ENCODE assay signal across 8 mouse cellular contexts in genomic region chr2:140668311-140668710, GRCm38 (mm10). TPM values are rescaled to one million over a fixed set of nuclear protein-coding genes. Genes with fewer than 3 reads are reported as not detected.
A peak's percentile ranks its signal among the peaks of the same experiment; 100 is the strongest.
DNase-seq lines count a peak whose midpoint lies in the region; ATAC-seq and TF ChIP-seq lines count a peak whose summit lies in the region.

No protein-coding gene starts in this region.

- peak; percentile 25 for ATAC-seq in Patski
- ATAC-seq in frontal cortex, adult (ENCODE audit: low TSS enrichment), result peak; percentile 66
- peak; percentile 55 for ATAC-seq in hindbrain, embryonic 12.5 days (ENCODE audit: low FRiP score)
- ATAC-seq in lung, postnatal 0 days, result peak; percentile 52

- in situ Hi-C loops in Patski (cut with MboI; ENCODE audit: low pct_unique_long_range_greater_than_20kb), result no loop called here

- 0 out of 2 replicates have a peak, but pooled peaks have one; percentile 19 for TF ChIP-seq EP300 in lung, postnatal 0 days (IDR thresholded peaks at IDR 0.05)

- peaks cover 16% of the 10 kb centered on the region for H3K4me1 ChIP-seq in hindbrain, embryonic 12.5 days
- H3K4me1 ChIP-seq in lung, postnatal 0 days (ENCODE audit: insufficient read depth, low read depth, low read length), result peaks cover 4% of the 10 kb centered on the region; the same call in 1 of the 2 replicates

- WGBS in hindbrain, embryonic 12.5 days, result under 1% methylated on average over 8 of the region's 8 CpGs
- 9% methylated on average over 8 of the region's 8 CpGs for WGBS in lung, postnatal 0 days

- no peaks in the 10 kb centered on the region for H3K27me3 ChIP-seq in Patski
- H3K27me3 ChIP-seq in hindbrain, embryonic 12.5 days, result no peaks in the 10 kb centered on the region
- no peaks in the 10 kb centered on the region for H3K27me3 ChIP-seq in lung, postnatal 0 days (replicated peaks; ENCODE audit: insufficient read depth, low read length)

- TF ChIP-seq CTCF in Patski (IDR thresholded peaks at IDR 0.05), result peak; percentile 79
- TF ChIP-seq CTCF in lung, postnatal 0 days (IDR thresholded peaks at IDR 0.05), result peak; percentile 80

- no peaks in the 10 kb centered on the region for H3K36me3 ChIP-seq in hindbrain, embryonic 12.5 days
- H3K36me3 ChIP-seq in lung, postnatal 0 days (ENCODE audit: insufficient read depth, low read length), result no peaks in the 10 kb centered on the region

- POLR2A ChIA-PET in Patski (lab: Charles Lee), result no interaction called here

- no peaks in the 10 kb centered on the region for H3K9me3 ChIP-seq in hindbrain, embryonic 12.5 days (replicated peaks)
- no peaks in the 10 kb centered on the region for H3K9me3 ChIP-seq in lung, postnatal 0 days (ENCODE audit: low read length)

- H3K4me2 ChIP-seq in hindbrain, embryonic 12.5 days (replicated peaks), result peak overlapping the region; percentile 59
- peak overlapping the region; percentile 42 for H3K4me2 ChIP-seq in lung, postnatal 0 days (replicated peaks; ENCODE audit: low read depth, low read length)

- CTCF ChIA-PET in Patski (lab: Charles Lee), result no interaction called here

- H3K4me3 ChIP-seq in hindbrain, embryonic 12.5 days, result peak overlapping the region; percentile 31
- H3K4me3 ChIP-seq in lung, postnatal 0 days (ENCODE audit: low read depth, low read length), result peak overlapping the region; percentile 4; the same call in 1 of the 2 replicates

- peak; percentile 22 for DNase-seq in Patski (ENCODE audit: low read depth, low spot score)
- DNase-seq in cerebellum, adult 9-10 months, result peak; percentile 83
- peak; percentile 78 to 86 for DNase-seq in layer of hippocampus, postnatal 10 days (ENCODE audit: low spot score in 2 of 2)
- peak; percentile 85 for DNase-seq in lung, postnatal 0 days (ENCODE audit: low spot score)
- peak; percentile 85 to 88 for DNase-seq in right cerebral cortex, adult 2 months (ENCODE audit: low spot score in 2 of 2)
- no peak for DNase-seq in spleen, postnatal 4 days (ENCODE audit: low spot score in 2 of 2)

- peak overlapping the region; percentile 71 for H3K27ac ChIP-seq in hindbrain, embryonic 12.5 days
- H3K27ac ChIP-seq in lung, postnatal 0 days (ENCODE audit: low read length), result no peak overlapping the region

- H3K9ac ChIP-seq in hindbrain, embryonic 12.5 days, result peak overlapping the region; percentile 41; the same call in 1 of the 2 replicates
- no peak overlapping the region for H3K9ac ChIP-seq in lung, postnatal 0 days (replicated peaks; ENCODE audit: low read depth)

RNA-seq across cellular contexts. Expression of gene Flrt3, which starts 3.0 kb away (rescaled TPM):
- polyA plus RNA-seq in Patski (2021), result 11.8 TPM
- 44.3 and 47.6 TPM in 2 replicates for polyA plus RNA-seq in hindbrain, embryonic 12.5 days (2016; fragmentation: Nextera tagmentation; extraction: Ambion mirVana)
- 10 to 100 TPM; 31.7 to 36.5 TPM for total RNA-seq in layer of hippocampus, postnatal 10 days (2021)
- polyA plus RNA-seq in lung, postnatal 0 days (2015; fragmentation: Nextera tagmentation; extraction: Ambion mirVana), result 39.5 and 42.9 TPM in 2 replicates

Comparison
In these comparisons a context has a peak if more than half of its experiments do, and no peak if none do; other contexts are left out.
1. DNase-seq: peak in Patski (single experiment), cerebellum, adult 9-10 months (single experiment), layer of hippocampus, postnatal 10 days (2 of 2), lung, postnatal 0 days (single experiment) and right cerebral cortex, adult 2 months (2 of 2); none in spleen, postnatal 4 days (0 of 2).
2. Peak in every context shown above with its lines, with median percentiles within 50 percentile points of each other: ATAC-seq.